Mouse (Mus musculus) E14TG2a.4 (cell line): Measurements from ENCODE around the gene Dpf3.

ENCODE experiments used
- CTCF ChIP-seq: conservative IDR thresholded peaks from 2 replicates; pipeline ENCODE4 v1.5.1; 2014; ENCODE audit warnings: low read length
- NANOG ChIP-seq: IDR thresholded peaks from 2 replicates; pipeline ENCODE4 v1.6.1; 2014; ENCODE audit warnings: borderline replicate concordance, low read length, mixed read lengths
- POU5F1 ChIP-seq: IDR thresholded peaks from 2 replicates; pipeline ENCODE4 v1.6.1; 2014; ENCODE audit warnings: low read length, borderline replicate concordance

- TF ChIP-seq CTCF (no peak), NANOG (no peak), POU5F1 (no peak)
Observed at GRCm38 (mm10) chr12:83291915-83292314, 195.6 kb downstream of the Dpf3 start.
